Mouse (Mus musculus): ENCODE results near the gene Prkce. TPM values are rescaled to one million over a fixed set of nuclear protein-coding genes. Genes with fewer than 3 reads are reported as not detected.

Gene Prkce
- polyA plus RNA-seq, 1 experiment, result 9.6 TPM

DNA sequence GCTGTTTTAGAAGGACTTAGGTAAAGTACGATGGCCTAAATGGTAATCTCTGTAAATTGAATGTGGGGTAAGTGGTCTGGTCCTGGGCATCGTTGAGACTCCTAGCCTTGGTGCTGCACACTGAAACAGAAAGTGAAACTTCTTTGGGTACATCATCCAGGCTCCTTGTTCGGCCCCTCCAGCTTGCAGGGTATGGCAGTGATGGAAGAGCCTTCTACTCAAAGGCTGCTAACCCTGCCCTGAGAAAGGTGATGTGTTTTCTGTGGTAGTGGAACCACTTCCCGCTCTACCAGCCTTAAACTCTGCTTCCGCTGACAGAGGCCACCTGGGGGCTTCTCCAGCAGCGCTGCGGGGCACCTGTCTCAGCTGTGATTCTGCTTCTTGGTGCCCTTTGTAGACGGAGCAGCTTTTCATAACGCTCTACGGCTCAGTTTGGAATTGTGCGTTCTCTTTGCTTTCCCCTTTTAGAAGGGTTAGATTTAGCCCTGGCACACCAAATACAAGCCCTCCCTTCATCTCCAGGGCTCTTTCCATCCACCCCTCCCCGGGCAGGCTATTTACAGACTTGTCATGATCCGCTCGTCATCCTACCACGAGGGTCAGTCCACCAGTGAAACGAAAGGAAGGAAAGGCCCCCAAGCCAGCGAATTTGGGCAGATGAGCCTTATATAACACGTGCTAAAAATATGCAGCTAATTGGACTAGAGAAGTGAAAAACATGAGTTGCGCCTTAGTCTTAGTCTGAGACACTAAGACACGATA is 270.1 kb downstream of the Prkce start:
- H3K4me3 ChIP-seq (ENCODE audit: insufficient read depth, low read length), result no peak overlapping the region
- no peaks in the 10 kb centered on the region for H3K4me1 ChIP-seq (ENCODE audit: control insufficient read depth, insufficient read depth, low read length)
- TF ChIP-seq POLR2A (IDR thresholded peaks at IDR 0.05; ENCODE audit: low read depth, low read length) (no peak), CTCF (IDR thresholded peaks at IDR 0.05; ENCODE audit: borderline replicate concordance, insufficient read depth, low read length) (no peak)
- H3K27ac ChIP-seq (ENCODE audit: insufficient read depth, low read length), result no peak overlapping the region

DNA sequence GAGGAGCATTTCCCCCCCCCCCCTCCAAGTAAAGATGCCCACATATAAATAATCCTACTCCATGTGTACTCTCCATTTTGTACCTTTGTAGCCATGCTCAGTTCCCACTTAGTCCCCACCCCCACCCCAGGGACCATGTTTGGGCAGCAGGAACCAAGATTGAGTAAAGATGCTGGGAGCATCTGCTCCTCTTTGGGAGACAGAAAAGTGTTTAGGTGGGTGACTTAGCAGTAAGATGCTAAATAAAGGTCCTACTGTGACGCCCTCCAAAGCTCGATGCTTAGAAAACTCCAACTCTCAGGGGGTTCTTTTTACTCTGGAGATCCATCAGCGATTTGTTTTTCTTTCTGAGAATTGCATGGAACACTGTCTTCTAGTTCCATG is 270.7 kb downstream of the Prkce start:
- H3K4me1 ChIP-seq (ENCODE audit: control insufficient read depth, insufficient read depth, low read length), result no peaks in the 10 kb centered on the region
- H3K27ac ChIP-seq (ENCODE audit: insufficient read depth, low read length), result no peak overlapping the region
- no peak for TF ChIP-seq POLR2A (IDR thresholded peaks at IDR 0.05; ENCODE audit: low read depth, low read length)
- no peak for TF ChIP-seq CTCF (IDR thresholded peaks at IDR 0.05; ENCODE audit: borderline replicate concordance, insufficient read depth, low read length)
- H3K4me3 ChIP-seq (ENCODE audit: insufficient read depth, low read length), result no peak overlapping the region

DNA sequence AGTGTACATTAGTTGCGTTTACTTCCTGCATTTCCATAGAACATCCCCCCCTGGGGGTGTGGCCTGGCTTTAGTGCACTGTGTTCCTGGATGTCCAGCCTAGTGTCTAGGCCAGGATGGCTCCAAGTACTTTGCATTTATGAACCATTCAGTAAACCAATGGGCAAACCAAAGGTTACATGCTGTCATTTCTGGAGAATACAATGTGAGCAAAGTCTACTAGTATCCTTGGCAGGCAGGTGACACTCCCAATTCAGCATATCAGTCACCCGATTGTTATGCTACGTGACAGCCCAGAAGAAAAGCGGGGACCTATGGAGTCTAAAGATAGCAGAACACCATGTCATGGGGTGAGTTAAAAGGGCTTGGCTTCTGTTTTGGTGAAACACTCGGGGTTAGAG is 271.2 kb downstream of the Prkce start:
- Histone ChIP-seq H3K4me1 (ENCODE audit: control insufficient read depth, insufficient read depth, low read length) (no peaks in the 10 kb centered on the region), H3K27ac (ENCODE audit: insufficient read depth, low read length) (no peak overlapping the region), H3K4me3 (ENCODE audit: insufficient read depth, low read length) (no peak overlapping the region)
- TF ChIP-seq POLR2A (IDR thresholded peaks at IDR 0.05; ENCODE audit: low read depth, low read length), result no peak
- no peak for TF ChIP-seq CTCF (IDR thresholded peaks at IDR 0.05; ENCODE audit: borderline replicate concordance, insufficient read depth, low read length)

DNA sequence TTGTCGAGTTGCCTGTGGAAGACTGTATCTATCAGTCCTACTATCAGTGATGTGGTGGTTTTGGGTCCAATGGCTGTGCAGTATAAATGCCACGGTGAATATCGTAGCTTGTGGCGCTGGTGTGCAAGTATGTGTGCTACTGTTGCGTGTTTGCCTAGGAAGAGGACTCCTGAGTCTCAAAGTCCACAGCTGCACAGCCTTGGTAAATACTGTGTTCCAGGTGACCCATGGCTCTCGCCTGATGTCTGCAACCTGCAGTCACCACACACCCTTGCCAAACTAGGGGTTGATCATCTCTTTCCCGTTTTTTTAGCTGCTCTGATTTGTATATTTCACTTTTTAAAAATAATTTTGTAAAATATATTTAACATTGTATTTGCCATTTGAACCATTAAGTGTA is 273.5 kb downstream of the Prkce start:
- Histone ChIP-seq H3K4me1 (ENCODE audit: control insufficient read depth, insufficient read depth, low read length) (peaks cover 10% of the 10 kb centered on the region; the same call in 1 of the 2 replicates), H3K27ac (ENCODE audit: insufficient read depth, low read length) (no peak overlapping the region), H3K4me3 (ENCODE audit: insufficient read depth, low read length) (no peak overlapping the region)
- TF ChIP-seq CTCF (IDR thresholded peaks at IDR 0.05; ENCODE audit: borderline replicate concordance, insufficient read depth, low read length) (no peak), POLR2A (IDR thresholded peaks at IDR 0.05; ENCODE audit: low read depth, low read length) (no peak)

DNA sequence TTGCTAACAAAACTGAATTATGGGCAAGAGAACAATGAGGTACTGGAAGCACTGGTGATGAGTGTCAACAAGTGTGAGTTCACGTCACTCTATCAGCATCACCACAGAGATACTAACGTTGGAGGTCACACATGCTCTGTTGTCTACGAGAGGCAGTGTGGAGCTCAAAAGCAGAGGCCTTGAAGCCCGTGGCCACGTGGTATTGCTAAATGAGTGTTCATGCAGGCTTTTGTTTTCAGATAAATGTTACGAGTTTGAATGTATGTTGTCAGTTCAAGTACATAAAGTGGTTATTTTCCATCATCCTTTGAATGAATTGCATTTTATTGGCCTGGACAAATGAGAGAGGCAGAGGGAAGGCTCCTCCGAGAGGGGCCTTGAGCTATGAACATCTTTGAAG is 276.3 kb downstream of the Prkce start:
- H3K27ac ChIP-seq (ENCODE audit: insufficient read depth, low read length), result no peak overlapping the region
- TF ChIP-seq POLR2A (IDR thresholded peaks at IDR 0.05; ENCODE audit: low read depth, low read length) (no peak), CTCF (IDR thresholded peaks at IDR 0.05; ENCODE audit: borderline replicate concordance, insufficient read depth, low read length) (no peak)
- no peak overlapping the region for H3K4me3 ChIP-seq (ENCODE audit: insufficient read depth, low read length)
- peaks cover 10% of the 10 kb centered on the region; the same call in 1 of the 2 replicates for H3K4me1 ChIP-seq (ENCODE audit: control insufficient read depth, insufficient read depth, low read length)

DNA sequence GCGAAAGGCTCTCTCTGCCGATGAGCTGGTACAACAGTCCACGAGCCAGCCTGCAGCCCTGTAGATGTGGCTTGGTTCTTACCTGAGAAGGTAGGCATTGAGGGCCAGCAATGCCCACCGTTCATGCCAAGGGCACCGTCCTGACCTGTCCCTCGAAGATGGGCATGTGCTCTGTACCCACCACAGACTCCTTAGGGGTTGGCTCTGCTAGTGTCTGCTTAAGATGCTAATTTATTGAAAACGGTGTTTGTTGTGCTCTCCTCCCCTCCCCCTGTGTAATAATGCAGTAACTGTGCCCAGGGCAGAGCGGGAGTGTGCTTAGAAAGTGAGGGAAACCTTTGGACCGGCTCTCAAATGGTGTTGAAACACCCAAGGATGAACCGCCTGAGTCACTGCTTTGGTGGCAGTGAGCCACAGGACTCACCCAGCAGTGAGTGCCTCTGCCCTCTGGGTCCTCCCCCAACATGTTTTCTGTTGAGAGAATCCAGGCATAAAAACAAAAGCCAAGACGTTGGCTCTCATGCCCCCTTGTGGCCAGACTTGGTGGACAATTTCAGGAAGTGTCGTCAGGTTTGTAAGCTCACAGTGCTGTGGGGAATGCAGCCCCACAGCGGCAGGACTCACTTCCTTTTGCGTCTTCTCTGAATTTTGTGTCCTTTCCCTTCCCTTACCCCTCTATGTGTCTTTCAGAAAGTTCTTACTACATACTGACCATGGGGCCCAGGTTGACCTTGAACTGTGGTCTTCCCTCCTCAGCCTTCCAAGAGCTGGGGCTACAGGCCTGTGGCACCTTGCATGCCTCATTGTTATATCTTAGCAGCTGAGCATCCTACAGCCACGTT is 277.2 kb downstream of the Prkce start:
- TF ChIP-seq CTCF (IDR thresholded peaks at IDR 0.05; ENCODE audit: borderline replicate concordance, insufficient read depth, low read length) (peak; percentile 61; the same call in 1 of the 2 replicates), POLR2A (IDR thresholded peaks at IDR 0.05; ENCODE audit: low read depth, low read length) (no peak)
- Histone ChIP-seq H3K4me3 (ENCODE audit: insufficient read depth, low read length) (no peak overlapping the region), H3K4me1 (ENCODE audit: control insufficient read depth, insufficient read depth, low read length) (peaks cover 10% of the 10 kb centered on the region; the same call in 1 of the 2 replicates), H3K27ac (ENCODE audit: insufficient read depth, low read length) (peak overlapping the region; percentile 49)

DNA sequence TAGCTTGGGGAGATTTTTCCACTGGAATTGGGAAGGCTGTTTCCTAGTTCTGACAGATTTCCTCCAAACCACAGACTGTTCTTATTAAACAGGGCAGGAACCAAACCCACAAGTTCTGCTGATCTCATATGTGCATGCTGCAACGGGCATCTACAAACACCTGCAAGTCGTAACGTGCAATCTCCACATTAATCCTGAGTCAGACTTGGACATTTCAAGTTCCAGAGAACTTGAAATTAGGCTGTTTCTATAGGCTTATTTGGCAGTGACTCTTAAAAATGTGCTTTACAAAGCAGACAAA is 277.8 kb downstream of the Prkce start:
- no peak overlapping the region for H3K4me3 ChIP-seq (ENCODE audit: insufficient read depth, low read length)
- peak overlapping the region; percentile 49 for H3K27ac ChIP-seq (ENCODE audit: insufficient read depth, low read length)
- peaks cover 10% of the 10 kb centered on the region; the same call in 1 of the 2 replicates for H3K4me1 ChIP-seq (ENCODE audit: control insufficient read depth, insufficient read depth, low read length)
- TF ChIP-seq POLR2A (IDR thresholded peaks at IDR 0.05; ENCODE audit: low read depth, low read length) (no peak), CTCF (IDR thresholded peaks at IDR 0.05; ENCODE audit: borderline replicate concordance, insufficient read depth, low read length) (no peak)

DNA sequence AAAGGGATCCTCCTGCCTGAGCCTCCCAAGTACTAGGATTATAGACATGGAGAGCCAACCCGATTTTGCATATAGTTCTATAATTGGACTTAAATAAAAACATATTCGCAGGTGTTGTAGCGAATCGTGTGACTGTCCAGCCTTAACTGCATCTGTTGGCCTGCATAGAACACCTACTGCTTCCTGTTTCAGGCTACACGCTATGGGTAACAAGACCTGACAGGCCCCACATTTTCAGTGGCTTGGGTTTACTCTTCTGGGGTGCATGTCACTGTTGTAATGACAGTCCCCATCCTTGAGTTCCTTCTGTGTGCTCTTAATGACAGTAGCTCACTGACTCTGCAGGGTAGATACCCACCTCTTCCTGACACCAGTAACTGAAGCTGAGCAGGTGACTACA is 278.3 kb downstream of the Prkce start:
- Histone ChIP-seq H3K4me3 (ENCODE audit: insufficient read depth, low read length) (no peak overlapping the region), H3K27ac (ENCODE audit: insufficient read depth, low read length) (no peak overlapping the region)

DNA sequence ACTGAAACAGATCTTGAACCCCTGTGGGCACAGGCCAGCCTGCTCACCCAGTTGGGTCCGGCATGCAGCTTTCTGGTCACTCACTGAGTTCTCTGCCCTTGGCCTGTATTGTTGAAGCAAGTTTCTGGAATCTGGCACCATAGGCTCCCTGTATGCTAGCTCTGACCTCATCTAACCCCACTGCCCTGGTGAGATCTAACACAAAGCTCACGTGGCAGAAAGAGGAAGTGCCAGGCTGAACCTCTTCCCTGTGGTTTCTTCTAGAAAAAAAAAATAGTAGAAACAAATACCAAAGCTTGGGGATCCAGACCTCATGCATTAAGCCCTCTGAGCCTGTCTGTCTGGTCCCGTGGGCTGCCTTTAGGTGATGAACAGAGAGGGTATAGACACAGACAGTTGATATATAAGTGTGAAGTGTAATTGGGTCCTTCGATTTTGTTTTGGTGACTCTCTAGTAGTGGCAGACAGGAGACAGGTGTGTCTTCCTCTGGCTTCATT is 279.6 kb downstream of the Prkce start:
- Histone ChIP-seq H3K4me3 (ENCODE audit: insufficient read depth, low read length) (no peak overlapping the region), H3K4me1 (ENCODE audit: control insufficient read depth, insufficient read depth, low read length) (peaks cover 10% of the 10 kb centered on the region; the same call in 1 of the 2 replicates), H3K27ac (ENCODE audit: insufficient read depth, low read length) (no peak overlapping the region)
- TF ChIP-seq POLR2A (IDR thresholded peaks at IDR 0.05; ENCODE audit: low read depth, low read length) (no peak), CTCF (IDR thresholded peaks at IDR 0.05; ENCODE audit: borderline replicate concordance, insufficient read depth, low read length) (no peak)

More for the DNA sequence above, 278.3 kb downstream of the Prkce start:
- peaks cover 10% of the 10 kb centered on the region; the same call in 1 of the 2 replicates for H3K4me1 ChIP-seq (ENCODE audit: control insufficient read depth, insufficient read depth, low read length)
- TF ChIP-seq CTCF (IDR thresholded peaks at IDR 0.05; ENCODE audit: borderline replicate concordance, insufficient read depth, low read length) (no peak), POLR2A (IDR thresholded peaks at IDR 0.05; ENCODE audit: low read depth, low read length) (no peak)

DNA sequence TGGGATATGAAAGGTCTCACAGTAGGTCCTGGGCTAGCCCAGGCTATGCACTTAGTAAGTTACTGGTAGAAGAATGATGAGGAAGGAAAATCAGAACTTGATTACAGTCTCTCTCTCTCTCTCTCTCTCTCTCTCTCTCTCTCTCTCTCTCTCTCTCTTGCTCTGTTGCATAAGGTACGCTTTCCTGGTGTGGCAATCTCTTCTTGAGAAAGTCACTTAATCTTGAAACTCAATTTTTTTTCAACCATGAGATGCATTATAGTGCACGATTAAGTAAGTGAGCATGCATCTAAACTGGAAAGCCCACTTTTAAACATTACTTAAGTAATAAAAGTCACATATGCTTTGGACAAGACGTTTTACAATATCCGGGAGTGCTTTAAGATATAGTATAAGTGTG is 285.3 kb downstream of the Prkce start:
- no peak overlapping the region for H3K27ac ChIP-seq (ENCODE audit: insufficient read depth, low read length)
- no peak overlapping the region for H3K4me3 ChIP-seq (ENCODE audit: insufficient read depth, low read length)
- no peak for TF ChIP-seq CTCF (IDR thresholded peaks at IDR 0.05; ENCODE audit: borderline replicate concordance, insufficient read depth, low read length)
- no peak for TF ChIP-seq POLR2A (IDR thresholded peaks at IDR 0.05; ENCODE audit: low read depth, low read length)
- H3K4me1 ChIP-seq (ENCODE audit: control insufficient read depth, insufficient read depth, low read length), result peaks cover 6% of the 10 kb centered on the region; the same call in 1 of the 2 replicates
